Mouse (Mus musculus): Measurements from ENCODE around the gene Ifi27l2a. TPM values are rescaled to one million over a fixed set of nuclear protein-coding genes. Genes with fewer than 3 reads are reported as not detected.
"Not testable (repeated sequence)": the region's sequence is repeated elsewhere in the genome, so short reads cannot be mapped to it uniquely, and the experiment has no call there.

The Ifi27l2a gene
- 30.3 and 36.9 TPM in 2 replicates for total RNA-seq (2021)
- long read RNA-seq, transcript Ifi27l2a-201 (4 exons, 463 nt), result major isoform, 44 of 53 reads
- long read RNA-seq, partial matches to known transcripts, result 5 of 53 reads
- long read RNA-seq, other reads (novel, unspliced or antisense), result 4 of 53 reads

DNA sequence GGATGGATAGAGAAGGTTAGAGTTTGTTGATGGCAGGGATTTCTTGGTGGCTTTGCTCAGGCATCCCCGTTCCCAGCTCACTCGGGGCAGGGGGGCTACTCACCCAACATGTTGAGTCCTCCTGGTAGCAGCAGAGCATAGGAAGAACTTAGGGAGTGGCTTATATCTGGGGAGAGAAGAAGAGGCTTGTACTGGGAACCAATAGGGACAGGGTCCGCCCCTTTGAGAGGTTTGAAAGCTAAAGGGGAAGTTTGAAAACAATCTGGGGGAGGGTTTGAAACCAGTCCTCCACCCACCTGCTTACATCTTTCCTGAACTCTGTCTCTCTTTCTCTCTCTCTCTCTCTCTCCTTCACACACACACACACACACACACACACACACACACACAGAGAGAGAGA is at the start of gene Ifi27l2a:
Ifi27l2a (minus strand) TSS at position 157 of the 400 bp plus-strand sequence.
- DNase-seq, result no peak

GRCm38 (mm10) chr12:103492767-103493166 is 49.3 kb upstream of the Ifi27l2a start:
- peak; percentile 37 for DNase-seq

DNA sequence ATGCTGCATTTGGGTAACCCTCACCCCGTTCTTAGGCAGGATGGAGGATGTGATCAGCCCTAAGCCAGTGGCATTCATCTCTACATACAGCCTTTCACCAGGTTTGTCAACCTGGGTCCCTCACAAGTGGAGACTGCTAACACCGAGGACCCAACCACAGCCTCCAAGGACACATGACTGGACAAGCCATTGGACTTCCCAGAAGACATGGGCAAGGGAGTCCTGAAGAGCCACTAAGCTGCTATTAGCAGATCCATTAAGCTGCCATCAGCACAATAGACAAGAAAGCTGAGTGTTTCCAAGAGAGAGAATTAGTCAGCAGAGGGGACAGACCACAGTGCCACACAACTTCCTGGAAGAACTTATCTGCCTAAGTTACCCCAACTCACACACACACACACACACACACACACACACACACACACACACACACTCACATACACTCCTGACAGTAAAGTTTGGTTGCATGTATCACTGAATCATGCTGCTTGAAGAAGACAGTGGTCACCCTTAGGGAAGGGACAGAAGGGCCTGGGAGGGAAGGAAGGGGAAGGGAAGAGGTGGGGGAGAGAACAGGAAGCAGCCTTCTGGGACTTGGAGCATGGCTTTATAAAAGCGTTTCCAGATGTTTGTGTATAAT is 47.7 kb upstream of the Ifi27l2a start:
- DNase-seq, result no peak

- no peak for DNase-seq
These were observed 44.3 kb upstream of the Ifi27l2a start for GRCm38 (mm10) chr12:103487750-103488149.

DNA sequence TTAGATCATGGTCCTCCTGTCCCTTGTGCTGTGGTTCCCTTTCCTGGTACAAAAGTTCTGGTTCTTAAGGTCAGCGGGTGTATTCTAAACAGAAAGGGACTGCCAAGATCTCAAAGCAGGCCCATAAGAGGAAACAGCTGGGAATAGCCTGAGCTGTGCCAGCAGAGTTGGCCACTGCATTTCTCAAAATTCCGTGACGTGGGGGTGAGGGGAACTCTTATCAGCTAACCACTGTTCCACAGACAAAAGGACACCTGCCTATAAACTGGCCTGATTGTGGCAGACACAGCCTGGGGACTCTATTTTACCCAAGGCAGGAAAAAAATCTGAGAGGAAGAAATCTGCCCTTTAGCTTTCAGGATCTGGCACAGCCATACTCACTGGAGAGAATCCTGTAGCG is 43.8 kb upstream of the Ifi27l2a start:
- no peak for DNase-seq

DNA sequence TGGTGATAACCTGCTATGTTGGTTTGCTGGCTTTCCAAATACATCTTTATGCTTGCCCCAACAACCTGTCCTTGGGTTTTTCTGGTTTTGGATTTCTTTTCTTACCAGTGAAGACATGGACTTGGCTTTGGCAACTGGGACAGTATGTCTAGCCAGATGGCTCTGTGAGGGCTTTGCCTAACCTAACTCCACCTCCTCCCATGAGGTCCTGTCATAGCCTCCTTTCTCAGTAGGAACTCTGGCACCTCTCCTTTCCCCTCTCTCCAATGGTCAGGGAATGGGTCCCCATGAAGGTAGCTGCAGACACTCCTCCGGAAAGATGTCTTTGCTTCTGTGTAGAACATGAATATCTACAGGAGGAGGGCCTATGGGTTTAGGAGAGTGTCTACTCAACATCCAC is 43.2 kb upstream of the Ifi27l2a start:
- DNase-seq, result no peak

DNA sequence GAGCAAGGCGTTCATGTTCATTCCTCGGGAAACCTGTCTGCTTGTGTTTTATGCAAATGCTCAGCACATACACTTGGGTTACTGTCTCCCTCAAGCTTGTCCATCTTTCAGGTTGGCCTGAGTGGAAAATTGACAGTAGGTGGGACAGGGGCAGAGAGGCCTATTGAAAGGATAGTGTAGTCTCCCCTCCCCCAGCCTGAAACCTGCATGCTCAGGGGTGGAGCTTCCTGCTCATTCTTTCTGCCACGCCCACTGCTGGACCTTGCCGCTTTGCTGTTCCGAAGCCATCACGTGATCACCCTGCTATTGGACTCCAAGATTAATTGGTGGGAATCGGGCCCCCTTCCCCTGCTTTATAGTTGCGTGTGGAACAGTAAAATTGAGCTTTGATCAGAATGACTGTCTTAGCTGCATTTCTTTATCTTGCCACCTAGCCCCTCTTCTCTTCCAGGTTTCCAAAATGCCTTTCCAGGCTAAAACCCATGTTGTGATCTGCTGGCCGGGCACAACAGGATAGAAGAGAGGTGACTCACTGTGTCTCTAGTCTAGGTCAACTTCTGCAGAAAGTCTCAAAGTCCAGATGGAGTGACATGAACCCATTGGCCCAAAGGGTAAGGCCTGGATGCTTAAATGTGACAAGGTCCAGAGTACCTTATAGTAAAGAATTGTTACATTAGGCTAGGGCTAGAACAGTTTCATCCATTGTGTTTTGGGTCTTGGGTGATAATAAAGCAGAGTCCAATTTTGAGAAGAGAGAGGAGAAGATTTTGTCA is 40.9 kb upstream of the Ifi27l2a start:
- DNase-seq, result not testable (repeated sequence)

GRCm38 (mm10) chr12:103482781-103483180 is 39.3 kb upstream of the Ifi27l2a start:
- DNase-seq, result no peak

GRCm38 (mm10) chr12:103481671-103482070 is 38.2 kb upstream of the Ifi27l2a start:
- DNase-seq, result no peak

DNA sequence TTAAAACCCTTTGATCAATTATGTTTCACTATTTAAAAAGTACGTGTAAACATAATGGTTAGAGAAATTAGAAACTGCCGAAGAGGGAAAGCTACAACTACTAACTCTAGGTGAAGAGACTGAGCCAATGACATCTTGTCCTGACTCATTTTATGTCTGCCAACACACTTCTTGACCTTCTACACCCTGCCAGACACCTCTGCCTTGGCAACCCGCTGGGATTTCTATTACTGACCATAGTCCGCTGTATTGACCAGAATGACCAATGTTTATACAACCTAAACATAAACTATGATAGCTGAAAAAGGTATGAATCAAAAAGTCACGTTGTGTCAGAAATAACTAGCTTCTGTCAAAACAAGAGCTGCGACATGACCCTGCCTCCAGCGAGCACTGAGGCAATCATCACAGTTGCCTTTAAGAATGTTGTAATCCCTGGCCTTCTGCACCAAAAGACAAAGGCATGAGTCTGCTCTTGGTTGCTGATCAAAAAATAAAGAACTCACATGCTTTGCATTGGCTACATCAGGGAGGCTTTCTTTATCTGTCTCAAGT is 34.1 kb upstream of the Ifi27l2a start:
- no peak for DNase-seq

DNA sequence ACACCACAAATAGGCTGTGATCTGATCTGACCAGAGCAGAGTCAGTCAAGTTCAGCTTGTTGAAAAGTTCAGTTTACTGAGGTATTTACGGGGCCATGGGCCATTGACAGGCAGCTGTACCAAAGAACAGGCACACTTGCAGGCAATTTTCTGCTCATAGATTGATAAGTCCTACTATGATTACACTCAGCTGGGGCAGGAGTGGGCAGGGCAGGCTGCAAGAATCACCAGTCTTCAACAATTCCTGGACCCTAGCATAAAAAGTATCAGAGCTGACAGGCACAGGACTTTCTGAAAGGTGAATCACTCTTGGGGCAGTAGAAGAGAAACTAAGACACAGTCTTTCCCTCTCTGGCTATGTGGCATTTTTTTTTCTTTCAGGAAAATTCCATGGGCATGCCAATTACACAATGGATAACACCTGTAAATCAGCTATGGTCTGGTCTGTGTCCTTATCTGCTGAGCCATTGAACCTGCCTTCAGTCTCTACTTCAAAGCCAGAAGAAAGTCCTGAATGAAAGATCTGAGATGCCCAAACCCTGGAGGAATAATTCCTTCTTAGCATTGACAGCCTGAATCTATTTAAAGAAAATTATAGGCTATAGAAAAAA is 33.4 kb upstream of the Ifi27l2a start:
- DNase-seq, result no peak

DNA sequence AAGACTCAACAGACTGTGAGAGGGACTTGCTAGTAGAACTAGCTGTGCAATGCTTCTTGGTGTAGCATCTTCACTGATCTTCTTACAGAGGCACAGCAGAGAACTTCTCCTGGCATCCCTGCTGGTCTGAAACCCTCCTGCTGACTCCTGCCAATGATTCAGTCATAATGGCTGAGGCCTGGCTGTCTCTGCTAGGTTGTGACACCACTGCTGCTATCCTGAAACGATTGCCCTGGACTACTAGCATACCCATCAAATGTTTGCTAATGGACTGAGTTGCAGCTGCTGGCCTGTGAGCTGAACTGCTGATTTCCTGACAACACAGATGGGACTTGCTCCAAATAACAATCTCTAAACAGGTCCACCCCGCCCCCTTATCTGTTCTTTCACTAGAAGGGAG is 31.0 kb upstream of the Ifi27l2a start:
- no peak for DNase-seq

DNA sequence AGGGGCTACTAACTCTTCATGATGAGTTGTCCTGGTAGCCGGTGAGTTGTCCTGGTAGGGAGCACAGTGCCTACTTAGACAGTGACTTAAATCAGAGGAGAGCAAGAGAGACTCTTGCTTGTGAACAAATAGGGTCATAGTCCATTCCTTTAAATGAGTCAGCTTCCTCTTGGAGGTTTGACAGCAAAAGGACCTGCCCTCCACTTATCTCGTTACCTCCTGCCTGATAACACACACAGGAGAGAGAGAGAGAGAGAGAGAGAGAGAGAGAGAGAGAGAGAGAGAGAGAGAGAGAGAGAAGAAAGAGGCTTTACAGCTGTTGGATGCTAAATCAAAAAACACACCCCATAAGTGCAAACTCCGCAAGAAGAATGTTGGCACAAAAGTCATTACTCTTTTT is 13.7 kb upstream of the Ifi27l2a start, which contains the start of gene Ifi27l2b:
Ifi27l2b (minus strand) TSS at position 84 of the 400 bp plus-strand sequence.
- no peak for DNase-seq

GRCm38 (mm10) chr12:103456727-103457126 is 13.2 kb upstream of the Ifi27l2a start:
- DNase-seq, result not testable (repeated sequence)

GRCm38 (mm10) chr12:103453361-103453760 is 9.9 kb upstream of the Ifi27l2a start:
- DNase-seq, result no peak

GRCm38 (mm10) chr12:103445060-103445459 is 1.6 kb upstream of the Ifi27l2a start:
- DNase-seq, result no peak

GRCm38 (mm10) chr12:103444261-103444660 is 781 bp upstream of the Ifi27l2a start:
- DNase-seq, result not testable (repeated sequence)

DNA sequence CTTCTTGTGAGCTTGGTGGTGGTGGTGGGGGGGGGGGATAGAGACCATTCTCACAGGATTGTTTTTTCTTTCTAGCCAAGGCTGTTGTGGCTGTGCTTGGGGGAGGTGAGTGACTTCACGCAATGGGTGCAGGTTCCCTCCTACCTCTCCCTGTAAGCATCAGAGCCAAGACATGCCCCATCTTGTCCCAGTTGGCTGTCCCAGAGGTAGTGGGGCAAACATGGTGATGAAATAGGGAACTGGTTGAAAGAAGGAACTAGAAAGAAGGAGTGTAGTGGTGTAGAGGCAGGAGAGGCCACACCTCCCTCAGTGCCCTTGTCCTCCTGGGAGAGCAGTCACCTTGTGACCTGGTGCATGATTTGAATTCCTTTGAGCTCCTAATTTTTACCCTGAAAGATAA is 5.9 kb downstream of the Ifi27l2a start:
- no peak for DNase-seq

DNA sequence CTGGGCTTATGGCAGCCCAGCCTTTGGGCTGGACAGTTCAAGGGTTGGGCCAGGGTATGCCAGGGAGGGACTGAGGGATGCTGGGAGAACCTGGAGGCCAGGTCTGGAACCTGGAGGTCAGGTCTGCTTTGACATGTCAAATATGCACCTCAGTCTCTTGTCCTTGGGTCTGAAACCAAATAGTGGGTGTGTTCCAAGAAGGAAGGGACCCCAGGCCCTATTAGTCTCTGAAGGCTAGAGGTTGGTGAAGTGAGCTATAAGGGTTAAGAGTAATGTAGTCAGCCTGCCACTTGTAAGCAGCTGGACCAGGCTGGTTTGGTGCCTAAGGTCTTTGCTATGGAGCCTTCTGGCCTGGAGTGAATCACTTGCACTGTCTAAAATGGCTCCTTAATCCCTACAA is 8.6 kb downstream of the Ifi27l2a start:
- no peak for DNase-seq

GRCm38 (mm10) chr12:103433986-103434731 is 9.3 kb downstream of the Ifi27l2a start, which contains the start of gene Ifi27:
Gene Ifi27 (plus strand): TSS chr12:103434211.
- peak; percentile 65 for DNase-seq

- DNase-seq, result peak; percentile 41
These were observed 10.1 kb downstream of the Ifi27l2a start for GRCm38 (mm10) chr12:103433430-103433829.

GRCm38 (mm10) chr12:103426710-103427109 is 16.8 kb downstream of the Ifi27l2a start:
- DNase-seq, result no peak

Data from adrenal gland, postnatal 25 days (tissue).